Mouse (Mus musculus) bone marrow, adult 2 months (tissue): ENCODE data around the gene Wdr3. TPM values are rescaled to one million over a fixed set of nuclear protein-coding genes. Genes with fewer than 3 reads are reported as not detected.

ENCODE experiments used
- H3K27ac ChIP-seq: fragments of 200-500 bp; 2 replicates; pipeline ENCODE4 v1.5.1; 2012; ENCODE audit warnings: low read depth, mild to moderate bottlenecking, control low read depth, inconsistent platforms, low read length; ENCODE audit not compliant: control insufficient read depth, poor library complexity, insufficient read depth
- H3K4me1 ChIP-seq: fragments of 200-500 bp; 2 replicates; pipeline ENCODE4 v1.6.1; 2011; ENCODE audit warnings: low read length; ENCODE audit not compliant: control insufficient read depth, insufficient read depth
- H3K4me3 ChIP-seq: fragments of 200-500 bp; replicated peaks from 2 replicates; pipeline ENCODE3; 2011; ENCODE audit warnings: mild to moderate bottlenecking, low read depth, low read length, control low read depth; ENCODE audit not compliant: control insufficient read depth
- CTCF ChIP-seq: fragments of 200-500 bp; IDR thresholded peaks from 2 replicates; pipeline ENCODE4 v1.5.1; 2011; ENCODE audit warnings: low read length, control low read depth; ENCODE audit not compliant: control insufficient read depth, insufficient read depth
- POLR2A ChIP-seq: fragments of 200-500 bp; IDR thresholded peaks from 2 replicates; pipeline ENCODE4 v1.6.1; 2011; ENCODE audit warnings: low read depth, mild to moderate bottlenecking, control low read depth, low read length, borderline replicate concordance; ENCODE audit not compliant: control insufficient read depth
- WGBS: fragments of 180-500 bp; shearing (Covaris S2); methylation state at CpG from one replicate; pipeline ENCODE4 v1.1.7; 2018; 5-methylcytosine and 5-hydroxymethylcytosine counted together
- polyA plus RNA-seq: library from polyadenylated mRNA; stranded (reverse); fragments of >200 nt; gene quantifications from 2 replicates; pipeline ENCODE4 v1.2.4, GENCODE M21; 2011; ENCODE audit warnings: low replicate concordance; ENCODE audit not compliant: missing spikeins, insufficient read depth, insufficient read length

Wdr3 gene
- polyA plus RNA-seq, 1 experiment: 16.3 TPM

GRCm38 (mm10) chr3:100163556-100163955 is 1.3 kb upstream of the Wdr3 start:
- no peak overlapping the region; the same call in 1 of the 2 replicates for H3K27ac ChIP-seq
- 58% methylated on average over 2 of the region's 2 CpGs for WGBS
- no peaks in the 10 kb centered on the region; the same call in 1 of the 2 replicates for H3K4me1 ChIP-seq
- no peak overlapping the region for H3K4me3 ChIP-seq
- TF ChIP-seq POLR2A (no peak), CTCF (no peak)

- under 1% methylated on average over 35 of the region's 35 CpGs for WGBS
- TF ChIP-seq POLR2A (no peak), CTCF (no peak)
These were observed 417 bp downstream of the Wdr3 start for GRCm38 (mm10) chr3:100161665-100162314.

DNA sequence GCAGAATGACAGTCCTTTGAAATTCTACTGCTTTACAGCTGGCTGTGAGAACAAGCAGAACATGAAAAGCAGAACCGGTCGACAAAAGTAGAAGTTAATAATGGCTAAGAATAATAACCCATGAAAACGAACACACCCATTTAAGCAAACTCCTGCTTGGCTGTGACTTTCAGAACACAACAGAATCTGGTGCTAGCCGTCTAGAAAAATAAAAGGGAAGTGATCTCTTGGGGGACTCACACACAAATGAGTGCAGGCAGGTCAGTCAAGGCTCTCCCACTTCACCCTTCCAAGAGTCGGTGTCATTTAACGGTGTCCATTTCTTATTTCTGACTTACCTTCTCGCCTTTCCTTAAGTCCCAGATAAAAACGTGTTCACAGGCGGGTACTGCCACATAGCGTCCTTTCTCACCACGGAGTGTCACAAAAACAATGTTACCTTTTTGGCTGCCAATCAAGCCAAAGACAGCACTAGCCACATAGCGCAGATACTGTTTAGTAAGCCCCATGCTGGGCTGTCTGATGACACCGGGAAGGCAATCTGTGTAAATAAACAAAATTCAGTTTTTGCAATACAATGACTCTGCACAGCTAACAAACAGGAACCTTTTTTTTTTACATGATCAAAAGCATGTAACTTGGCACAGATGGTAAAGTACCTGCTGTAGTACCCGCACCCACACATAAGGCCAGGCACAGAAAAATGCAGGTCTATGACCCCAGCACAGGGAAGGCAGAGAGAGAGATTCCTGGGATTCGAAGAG is 1.3 kb downstream of the Wdr3 start:
- Histone ChIP-seq H3K4me1 (no peaks in the 10 kb centered on the region; the same call in 1 of the 2 replicates), H3K4me3 (peak overlapping the region; percentile 32), H3K27ac (0 out of 2 replicates have a peak overlapping the region, but pooled peaks have one; percentile 18)
- 67% methylated on average over 15 of the region's 15 CpGs for WGBS
- TF ChIP-seq CTCF (no peak), POLR2A (no peak)

More at GRCm38 (mm10) chr3:100161665-100162314, 417 bp downstream of the Wdr3 start:
- Histone ChIP-seq H3K4me3 (peak overlapping the region; percentile 81), H3K27ac (peak overlapping the region; percentile 96; the same call in 1 of the 2 replicates), H3K4me1 (no peaks in the 10 kb centered on the region; the same call in 1 of the 2 replicates)

DNA sequence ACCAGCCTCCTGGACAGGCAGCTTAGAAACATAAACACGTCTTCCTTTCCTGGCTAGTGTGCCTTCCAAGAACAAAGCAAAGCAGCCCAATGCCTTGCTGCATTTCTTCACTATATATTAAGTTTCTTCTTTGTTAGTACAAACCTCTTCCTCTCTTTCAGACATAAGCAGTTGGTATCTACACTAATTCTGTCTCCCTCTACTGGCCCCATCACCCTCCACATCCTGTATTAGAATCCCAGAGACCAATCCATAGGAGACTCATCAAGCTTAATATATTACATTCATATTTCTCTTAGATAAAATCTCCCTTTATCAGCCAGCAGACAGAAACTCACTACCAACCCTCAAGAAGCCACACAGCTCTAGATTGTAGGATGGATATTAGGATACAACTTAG is 39.8 kb downstream of the Wdr3 start:
- Histone ChIP-seq H3K4me1 (no peaks in the 10 kb centered on the region), H3K27ac (no peak overlapping the region), H3K4me3 (no peak overlapping the region)
- TF ChIP-seq POLR2A: no peak
- no peak for TF ChIP-seq CTCF
- 76% methylated on average over 1 of the region's 1 CpGs for WGBS

DNA sequence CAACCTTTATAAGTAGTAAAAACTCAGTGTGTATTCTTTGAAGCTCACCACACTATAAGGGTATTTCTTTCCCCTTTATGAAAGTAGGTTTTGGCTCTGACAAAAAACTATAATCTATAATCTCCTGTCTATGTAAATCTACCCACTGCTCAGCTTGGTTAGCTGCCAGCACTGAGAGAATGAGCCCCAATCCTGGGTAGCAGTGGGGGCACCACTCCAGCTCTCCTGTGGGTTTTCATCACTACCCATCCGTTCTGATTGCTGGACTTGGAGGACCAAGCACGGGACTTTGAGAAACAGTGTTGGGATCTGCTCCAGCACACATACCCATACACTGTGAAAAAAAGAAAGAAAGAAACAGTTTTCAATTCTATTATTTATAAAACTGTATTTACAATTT is 40.2 kb downstream of the Wdr3 start:
- H3K27ac ChIP-seq: no peak overlapping the region
- no peaks in the 10 kb centered on the region for H3K4me1 ChIP-seq
- 68% methylated on average over 2 of the region's 2 CpGs for WGBS
- H3K4me3 ChIP-seq: no peak overlapping the region
- no peak for TF ChIP-seq CTCF
- TF ChIP-seq POLR2A: no peak

DNA sequence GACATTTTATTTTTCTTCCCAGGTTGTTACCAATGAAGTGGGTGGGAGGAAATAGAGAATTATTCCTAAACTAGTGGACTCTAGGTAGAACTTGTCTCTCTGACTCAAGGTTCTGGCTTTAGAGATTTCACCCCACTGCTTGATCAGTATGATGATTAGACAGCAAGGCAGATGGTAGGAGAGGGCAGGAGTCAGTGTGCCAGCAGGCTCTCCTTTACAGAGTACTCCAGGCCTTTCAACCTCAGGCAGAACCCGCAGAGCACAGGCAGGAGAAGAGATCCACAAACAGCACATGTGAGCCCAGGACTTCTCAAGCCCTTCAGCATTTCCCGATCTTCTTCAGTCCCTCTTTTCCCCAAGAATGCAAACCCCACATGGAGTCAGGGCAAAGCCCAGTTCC is 43.5 kb downstream of the Wdr3 start:
- WGBS: 69% methylated on average over 2 of the region's 2 CpGs
- no peak overlapping the region for H3K4me3 ChIP-seq
- H3K27ac ChIP-seq: no peak overlapping the region
- TF ChIP-seq CTCF (no peak), POLR2A (no peak)
- H3K4me1 ChIP-seq: no peaks in the 10 kb centered on the region

GRCm38 (mm10) chr3:100106736-100107135 is 55.5 kb downstream of the Wdr3 start:
- WGBS: 72% methylated on average over 2 of the region's 2 CpGs
- no peaks in the 10 kb centered on the region for H3K4me1 ChIP-seq
- TF ChIP-seq POLR2A: no peak
- TF ChIP-seq CTCF: no peak
- H3K27ac ChIP-seq: no peak overlapping the region
- no peak overlapping the region for H3K4me3 ChIP-seq

DNA sequence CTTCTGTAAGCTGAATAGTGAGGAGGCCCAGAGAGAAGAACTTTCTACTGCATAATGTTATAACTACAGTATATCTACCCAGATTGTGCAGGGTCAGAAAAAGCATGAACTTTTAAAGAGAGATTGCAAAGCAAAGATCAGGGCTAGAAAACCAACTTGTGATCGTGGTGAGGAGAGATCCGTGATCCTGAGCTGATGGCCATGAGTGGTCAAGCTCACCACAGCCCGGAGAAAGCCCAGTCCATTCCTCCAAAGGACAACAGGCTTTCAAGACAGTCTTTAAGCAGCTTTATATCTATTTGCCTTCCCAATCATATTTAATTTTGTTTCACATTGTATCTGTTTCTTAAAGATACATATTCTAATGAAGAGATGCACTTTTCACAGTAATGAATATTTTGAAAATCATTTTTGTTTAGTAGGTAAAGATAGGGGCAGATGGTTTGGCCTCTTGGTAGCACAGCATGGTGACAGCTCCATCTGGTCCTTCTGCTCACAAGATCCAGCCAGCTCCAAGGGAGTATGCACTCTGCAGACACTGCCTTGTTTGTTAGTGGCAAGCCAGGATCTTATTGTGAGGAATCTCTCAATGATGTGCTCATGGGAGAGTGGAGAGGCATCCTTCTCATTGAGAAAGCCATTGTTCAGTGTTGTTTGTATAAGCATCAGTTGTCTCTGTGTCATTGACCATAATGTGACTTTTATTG is 59.7 kb downstream of the Wdr3 start:
- H3K27ac ChIP-seq: no peak overlapping the region
- H3K4me3 ChIP-seq: no peak overlapping the region
- no peaks in the 10 kb centered on the region for H3K4me1 ChIP-seq
- TF ChIP-seq CTCF (no peak), POLR2A (no peak)
- 73% methylated on average over 3 of the region's 3 CpGs for WGBS

Other genes starting within 250 kb of the Wdr3 start
- gene Gdap2, start within 50 bp of the Wdr3 start, polyA plus RNA-seq: 10.9 and 14.3 TPM in 2 replicates